Mouse (Mus musculus) megakaryocyte, embryonic 14.5 days (primary cell): ENCODE results near the gene Tubg2. TPM values are rescaled to one million over a fixed set of nuclear protein-coding genes. Genes with fewer than 3 reads are reported as not detected.
A peak's percentile ranks its signal among the peaks of the same experiment; 100 is the strongest.
"Not testable (repeated sequence)": the region's sequence is repeated elsewhere in the genome, so short reads cannot be mapped to it uniquely, and the experiment has no call there.

Source experiments
- H3K27me3 ChIP-seq: replicated peaks from 2 replicates; pipeline ENCODE3; 2012; ENCODE audit warnings: inconsistent platforms
- H3K36me3 ChIP-seq: replicated peaks from 2 replicates; pipeline ENCODE3; 2012; ENCODE audit warnings: low read length, inconsistent platforms, mixed read lengths
- H3K4me1 ChIP-seq: 2 replicates; pipeline ENCODE4 v1.6.1; 2012; ENCODE audit warnings: inconsistent platforms
- H3K4me3 ChIP-seq: replicated peaks from 2 replicates; pipeline ENCODE3; 2012; ENCODE audit warnings: moderate library complexity, mild to moderate bottlenecking, inconsistent platforms
- H3K9me3 ChIP-seq: 2 replicates; pipeline ENCODE4 v1.6.1; 2012; ENCODE audit warnings: inconsistent platforms
- FLI1 ChIP-seq: IDR thresholded peaks from 2 replicates; pipeline ENCODE4 v1.6.1; 2012; ENCODE audit warnings: low read length, inconsistent platforms, mixed read lengths
- GATA1 ChIP-seq: IDR thresholded peaks from 3 replicates; pipeline ENCODE4 v1.6.1; 2012; ENCODE audit warnings: mixed read lengths, low read length, inconsistent platforms, borderline replicate concordance
- polyA plus RNA-seq: library from polyadenylated mRNA; stranded (reverse); fragments of >175 nt; gene quantifications from 2 replicates; pipeline ENCODE4 v1.2.3, GENCODE M21; 2012; ENCODE audit warnings: low replicate concordance; ENCODE audit not compliant: insufficient read depth

Tubg2 gene
- polyA plus RNA-seq, 1 experiment, result not detected

DNA sequence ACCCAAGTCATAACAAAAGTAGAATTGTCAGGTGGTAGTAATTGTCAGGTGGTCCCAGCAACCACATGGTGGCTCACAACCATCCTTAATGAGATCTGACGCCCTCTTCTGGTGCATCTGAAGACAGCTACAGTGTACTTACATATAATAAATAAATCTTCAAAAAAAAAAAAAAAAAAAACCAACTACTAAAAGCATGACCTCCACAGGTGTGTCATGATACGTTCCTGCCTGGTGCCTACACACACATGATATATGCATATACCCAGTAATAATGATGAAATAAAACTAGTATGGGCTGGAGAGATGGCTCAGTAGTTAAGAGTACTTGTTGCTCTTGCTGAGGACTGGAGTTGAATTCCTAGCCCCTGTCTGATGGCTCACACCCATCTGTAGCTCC, 4.6 kb upstream of the Tubg2 start:
- H3K4me1 ChIP-seq, result peaks cover 9% of the 10 kb centered on the region
- H3K27me3 ChIP-seq, result peaks cover 40% of the 10 kb centered on the region
- H3K4me3 ChIP-seq, result no peak overlapping the region
- TF ChIP-seq GATA1 (no peak), FLI1 (no peak)
- H3K36me3 ChIP-seq, result no peaks in the 10 kb centered on the region
- H3K9me3 ChIP-seq, result peaks cover 5% of the 10 kb centered on the region; the same call in 1 of the 2 replicates

DNA sequence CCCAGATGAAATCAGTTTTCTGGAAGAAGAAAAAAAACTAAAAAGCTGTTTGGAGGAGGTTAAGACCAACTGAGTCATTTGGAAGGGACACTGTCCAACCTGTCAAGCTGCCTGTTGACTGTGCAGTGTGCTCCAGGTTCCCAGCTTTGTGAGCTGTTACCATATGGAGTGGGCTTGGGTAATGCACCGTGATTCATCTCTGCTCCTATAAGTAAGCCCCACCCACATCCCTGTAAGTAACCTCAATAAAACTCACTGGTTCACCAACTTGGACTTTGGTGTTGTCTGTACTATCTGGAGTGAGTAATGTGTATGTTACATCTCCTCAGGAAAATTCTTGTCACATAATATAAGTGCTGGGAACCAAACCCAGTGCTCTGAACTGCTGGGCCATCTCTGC, 2.9 kb upstream of the Tubg2 start:
- TF ChIP-seq FLI1 (no peak), GATA1 (no peak)
- Histone ChIP-seq H3K4me3 (no peak overlapping the region), H3K27me3 (peaks cover 50% of the 10 kb centered on the region), H3K36me3 (no peaks in the 10 kb centered on the region), H3K4me1 (peaks cover 8% of the 10 kb centered on the region), H3K9me3 (peaks cover 5% of the 10 kb centered on the region; the same call in 1 of the 2 replicates)

GRCm38 (mm10) chr11:101154648-101155047, 1.1 kb upstream of the Tubg2 start:
- peaks cover 53% of the 10 kb centered on the region for H3K27me3 ChIP-seq
- peaks cover 8% of the 10 kb centered on the region for H3K4me1 ChIP-seq
- H3K4me3 ChIP-seq, result no peak overlapping the region
- peaks cover 12% of the 10 kb centered on the region for H3K9me3 ChIP-seq
- TF ChIP-seq FLI1 (no peak), GATA1 (no peak)
- H3K36me3 ChIP-seq, result no peaks in the 10 kb centered on the region

GRCm38 (mm10) chr11:101155151-101155550, 556 bp upstream of the Tubg2 start:
- TF ChIP-seq FLI1 (no peak), GATA1 (no peak)
- peaks cover 54% of the 10 kb centered on the region for H3K27me3 ChIP-seq
- H3K4me1 ChIP-seq, result peaks cover 8% of the 10 kb centered on the region
- H3K36me3 ChIP-seq, result no peaks in the 10 kb centered on the region
- H3K4me3 ChIP-seq, result no peak overlapping the region
- peaks cover 12% of the 10 kb centered on the region for H3K9me3 ChIP-seq

DNA sequence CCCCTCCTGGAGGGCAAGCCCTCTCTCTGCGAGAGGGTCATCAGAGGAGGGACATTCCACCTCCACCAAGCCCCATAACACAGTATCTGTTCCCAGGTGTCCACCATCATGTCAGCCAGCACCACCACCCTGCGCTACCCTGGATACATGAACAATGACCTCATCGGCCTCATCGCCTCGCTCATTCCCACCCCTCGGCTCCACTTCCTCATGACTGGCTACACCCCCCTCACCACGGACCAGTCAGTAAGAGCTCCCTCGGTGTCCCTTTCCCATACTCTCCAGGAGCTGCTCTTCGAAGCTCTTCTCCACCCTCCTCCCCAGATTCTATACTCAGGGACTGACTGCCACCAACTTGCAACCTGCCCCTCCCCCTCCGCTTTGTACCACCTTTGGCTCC, 4.4 kb downstream of the Tubg2 start:
- Histone ChIP-seq H3K4me1 (peaks cover 33% of the 10 kb centered on the region), H3K27me3 (peaks cover 85% of the 10 kb centered on the region)
- not testable (repeated sequence) for H3K4me3 ChIP-seq, H3K9me3 ChIP-seq, H3K36me3 ChIP-seq

DNA sequence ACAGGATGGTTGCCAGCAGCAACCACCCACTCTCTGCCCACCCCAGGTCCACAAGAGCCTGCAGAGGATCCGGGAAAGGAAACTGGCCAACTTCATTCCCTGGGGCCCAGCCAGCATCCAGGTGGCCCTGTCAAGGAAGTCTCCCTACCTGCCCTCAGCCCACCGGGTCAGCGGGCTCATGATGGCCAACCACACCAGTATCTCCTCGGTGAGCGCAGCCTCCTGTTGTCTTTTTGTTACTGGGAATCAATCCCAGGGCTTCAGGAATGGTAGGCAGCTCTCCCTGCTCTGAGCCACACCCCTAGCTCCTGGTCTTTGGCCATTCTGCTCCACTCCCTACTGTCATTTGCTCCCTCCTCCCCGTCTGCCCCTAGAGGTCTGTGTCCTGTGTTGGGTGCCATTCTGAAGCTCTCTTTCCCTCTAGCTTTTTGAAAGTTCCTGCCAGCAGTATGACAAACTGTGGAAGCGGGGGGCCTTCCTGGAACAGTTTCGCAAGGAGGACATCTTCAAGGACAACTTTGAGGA, 5.3 kb downstream of the Tubg2 start:
- not testable (repeated sequence) for H3K4me3 ChIP-seq, H3K9me3 ChIP-seq, H3K36me3 ChIP-seq
- H3K27me3 ChIP-seq, result peaks cover 85% of the 10 kb centered on the region
- peaks cover 30% of the 10 kb centered on the region for H3K4me1 ChIP-seq

DNA sequence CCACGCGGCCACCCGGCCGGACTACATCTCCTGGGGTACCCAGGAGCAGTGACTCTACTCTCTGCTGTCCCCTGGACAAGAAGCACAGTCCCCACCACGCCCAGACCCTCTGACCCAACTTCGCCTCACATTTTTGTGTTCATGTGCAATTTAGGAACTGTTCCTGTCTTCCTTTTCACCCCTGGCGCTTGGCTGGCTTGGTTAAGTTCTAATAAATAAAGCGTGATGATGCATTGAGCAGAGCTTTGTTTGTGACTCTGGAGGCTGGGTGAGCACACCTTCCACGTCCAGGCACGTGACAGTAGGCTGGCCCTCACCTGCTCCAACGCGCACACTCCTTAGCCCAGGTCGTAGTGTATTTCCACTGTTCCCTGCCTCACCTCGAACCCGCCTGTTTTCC, 5.8 kb downstream of the Tubg2 start:
- Histone ChIP-seq H3K9me3 (peaks cover 7% of the 10 kb centered on the region), H3K27me3 (peaks cover 85% of the 10 kb centered on the region)

DNA sequence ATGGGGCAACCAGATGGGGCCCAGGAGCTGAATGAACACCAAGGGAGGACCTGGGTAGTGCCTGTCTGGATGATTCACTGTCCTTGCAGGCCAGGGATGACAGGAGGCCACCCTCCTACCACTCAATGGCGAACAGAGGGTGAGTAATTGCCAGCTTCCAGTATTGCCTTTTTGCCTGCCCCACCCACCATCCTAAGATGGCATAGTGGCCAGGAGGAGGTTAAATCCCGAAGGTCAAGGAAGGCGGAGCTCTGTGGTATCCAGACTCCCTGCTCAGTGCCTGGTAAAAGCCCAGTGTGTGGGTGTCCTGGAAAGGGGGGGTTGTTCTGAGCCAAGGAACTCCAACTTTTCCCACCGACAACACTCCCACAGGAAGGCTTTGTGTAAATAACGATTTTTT, 6.6 kb downstream of the Tubg2 start:
- TF ChIP-seq FLI1, result no peak
- no peak for TF ChIP-seq GATA1
- Histone ChIP-seq H3K4me1 (peaks cover 29% of the 10 kb centered on the region), H3K27me3 (peaks cover 88% of the 10 kb centered on the region), H3K36me3 (no peaks in the 10 kb centered on the region), H3K4me3 (no peak overlapping the region), H3K9me3 (peaks cover 7% of the 10 kb centered on the region)

More for the DNA sequence above, 5.8 kb downstream of the Tubg2 start:
- TF ChIP-seq GATA1 (no peak), FLI1 (no peak)
- H3K4me3 ChIP-seq, result no peak overlapping the region
- peaks cover 28% of the 10 kb centered on the region for H3K4me1 ChIP-seq
- H3K36me3 ChIP-seq, result no peaks in the 10 kb centered on the region

DNA sequence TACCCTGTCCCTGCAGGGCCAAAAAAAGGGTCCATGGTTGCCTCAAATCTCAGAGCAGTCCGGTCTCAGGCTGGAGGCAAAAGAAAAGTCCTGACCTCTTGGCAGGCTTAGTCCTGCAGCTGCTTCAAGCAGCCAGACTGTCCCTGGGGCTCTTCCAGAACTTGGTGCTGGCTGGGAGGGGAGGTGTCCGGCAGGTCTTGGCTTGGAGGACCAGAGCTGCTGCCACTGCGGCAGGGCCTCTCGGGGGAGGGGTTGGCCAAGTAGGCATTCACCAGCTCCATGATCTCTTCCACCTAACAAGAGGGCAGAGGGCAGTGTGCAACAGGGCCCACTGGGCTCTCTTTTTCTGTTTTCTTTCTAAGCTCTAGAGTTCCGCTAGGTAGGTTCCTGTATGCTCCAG, 7.1 kb downstream of the Tubg2 start:
- Histone ChIP-seq H3K36me3 (no peaks in the 10 kb centered on the region), H3K27me3 (peaks cover 88% of the 10 kb centered on the region), H3K9me3 (peaks cover 7% of the 10 kb centered on the region), H3K4me1 (peaks cover 34% of the 10 kb centered on the region), H3K4me3 (no peak overlapping the region)
- TF ChIP-seq GATA1, result no peak
- TF ChIP-seq FLI1, result no peak

DNA sequence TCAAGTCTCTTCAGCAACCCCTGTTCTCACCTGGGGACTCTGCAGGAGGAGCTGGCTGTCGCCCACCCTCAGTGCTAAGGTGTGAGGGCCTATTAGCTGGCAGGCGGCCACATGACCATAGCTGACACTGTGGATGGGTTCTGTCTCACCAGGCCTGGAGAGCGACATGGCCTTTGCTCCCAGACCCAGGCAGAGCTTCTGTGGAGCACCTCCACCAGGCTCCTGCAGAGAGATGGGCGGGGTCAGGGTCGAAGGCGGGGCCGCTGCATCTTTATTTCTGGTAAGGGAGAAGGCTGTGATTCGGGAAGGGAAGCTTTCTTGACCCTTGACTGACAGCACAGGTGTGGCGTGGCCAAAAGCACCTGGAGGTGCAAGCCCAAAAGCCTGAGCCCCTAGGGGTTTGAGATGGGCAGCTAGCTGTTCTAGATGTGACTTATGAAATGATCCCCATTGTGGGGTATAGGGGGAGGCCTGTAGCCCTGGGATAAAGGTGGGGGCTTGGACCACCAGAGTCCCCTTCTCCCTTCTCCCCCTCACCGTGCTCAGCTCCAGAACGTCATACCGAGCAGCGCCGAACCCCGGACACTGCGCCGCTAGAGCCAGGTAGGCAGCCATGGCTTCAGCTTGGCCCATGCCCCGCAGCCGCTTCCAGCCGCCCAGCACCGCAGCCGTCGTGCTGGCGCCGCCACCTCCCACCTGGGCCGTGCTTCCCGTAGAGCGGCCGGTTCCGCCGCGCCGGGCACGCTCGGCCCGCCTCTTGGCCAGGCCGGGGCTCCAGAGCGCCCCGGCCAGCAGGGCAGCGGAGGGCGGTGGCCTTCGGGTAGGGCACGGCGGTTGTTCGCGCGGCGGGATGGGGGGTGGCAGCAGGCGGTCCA, 8.0 kb downstream of the Tubg2 start:
- Histone ChIP-seq H3K4me1 (peaks cover 37% of the 10 kb centered on the region), H3K36me3 (no peaks in the 10 kb centered on the region), H3K4me3 (peak overlapping the region; percentile 78), H3K27me3 (peaks cover 89% of the 10 kb centered on the region), H3K9me3 (peaks cover 4% of the 10 kb centered on the region)
- no peak for TF ChIP-seq GATA1
- no peak for TF ChIP-seq FLI1
